Mouse (Mus musculus) Patski (cell line): ENCODE data around the gene Ankub1. TPM values are rescaled to one million over a fixed set of nuclear protein-coding genes. Genes with fewer than 3 reads are reported as not detected.

ENCODE experiments used
- ATAC-seq: fragments of 100-300 bp; one replicate; pipeline ENCODE4 v1.8.0; 2021
- CTCF ChIA-PET: fragments of 350-600 bp; sonication (Branson Sonifier 250); formaldehyde crosslinking; loops from one replicate; lab custom pipeline; 2022; ENCODE audit warnings: inconsistent platforms; lab: Charles Lee
- POLR2A ChIA-PET: fragments of 350-600 bp; sonication (Branson Sonifier 250); formaldehyde crosslinking; loops from one replicate; lab custom pipeline; 2022; ENCODE audit warnings: antibody characterized with exemption, inconsistent platforms; lab: Charles Lee
- DNase-seq: peaks from one replicate; pipeline ENCODE4 v3.0.0-alpha.2; 2011; ENCODE audit warnings: low read depth, low spot score
- H3K27me3 ChIP-seq: fragments of 371-371 bp; one replicate; pipeline ENCODE4 v1.5.1; 2021
- CTCF ChIP-seq: fragments of 100-300 bp; IDR thresholded peaks from one replicate; pipeline ENCODE4 v1.5.1; 2021
- in situ Hi-C: fragments of 300-500 bp; cut with MboI; formaldehyde crosslinking; loops from 3 replicates; pipeline ENCODE4 v1.11.1; 2018; ENCODE audit warnings: low pct_unique_long_range_greater_than_20kb, mixed read lengths
- polyA plus RNA-seq: library from polyadenylated mRNA; unstranded; gene quantifications from one replicate; pipeline ENCODE4 v1.2.3, GENCODE M21; 2021

Gene Ankub1
- polyA plus RNA-seq, 1 experiment from 2014 or later = not detected

DNA sequence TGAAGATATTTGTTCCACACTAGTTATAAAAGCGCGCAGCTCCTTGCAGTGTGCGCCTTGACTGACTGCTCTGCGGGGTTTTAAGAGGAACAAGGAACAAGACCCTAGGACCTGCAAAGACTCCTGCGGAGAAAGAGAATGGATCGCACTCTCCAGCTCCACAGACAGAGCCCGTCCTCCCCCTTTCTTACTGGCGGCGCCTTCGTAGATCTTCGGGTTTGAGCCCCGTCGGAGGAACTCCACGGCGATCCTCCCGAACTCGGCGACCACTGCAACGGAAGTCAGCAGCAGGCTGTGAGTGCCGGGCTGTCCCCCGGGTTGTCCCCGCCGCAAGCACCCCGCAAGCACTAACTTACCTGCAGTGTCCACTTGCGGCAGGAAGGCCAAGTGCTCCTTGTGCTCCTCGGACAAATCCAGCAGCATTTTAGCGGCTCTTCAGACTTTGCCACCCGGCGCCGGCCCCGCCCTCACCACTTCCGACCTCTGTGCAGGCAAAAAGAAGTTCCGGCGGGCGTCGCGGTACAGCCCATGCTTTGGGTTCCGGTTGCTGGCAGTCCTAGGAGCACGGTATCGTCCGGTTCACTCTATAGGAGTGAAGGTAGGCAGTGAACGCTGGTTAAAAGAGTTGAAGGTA, 41.3 kb downstream of the Ankub1 start, which contains the start of gene Commd2:
Commd2 (minus strand) TSS at position 485 of the 634 bp plus-strand sequence.
- ATAC-seq = peak; percentile 82
- peak; percentile 66 for DNase-seq
- no peaks in the 10 kb centered on the region for H3K27me3 ChIP-seq
- in situ Hi-C loops = no loop called here
- ChIA-PET CTCF (interaction anchor here (0.8 to 1.0 kb wide), 2 partner anchors 25 to 181 kb away, joined by 3 read pairs; no protein-coding TSS in a partner anchor), POLR2A (interaction anchor here (0.7 kb wide), 1 partner anchor 10 kb away, joined by 3 read pairs; no protein-coding TSS in a partner anchor)
- TF ChIP-seq CTCF = no peak

DNA sequence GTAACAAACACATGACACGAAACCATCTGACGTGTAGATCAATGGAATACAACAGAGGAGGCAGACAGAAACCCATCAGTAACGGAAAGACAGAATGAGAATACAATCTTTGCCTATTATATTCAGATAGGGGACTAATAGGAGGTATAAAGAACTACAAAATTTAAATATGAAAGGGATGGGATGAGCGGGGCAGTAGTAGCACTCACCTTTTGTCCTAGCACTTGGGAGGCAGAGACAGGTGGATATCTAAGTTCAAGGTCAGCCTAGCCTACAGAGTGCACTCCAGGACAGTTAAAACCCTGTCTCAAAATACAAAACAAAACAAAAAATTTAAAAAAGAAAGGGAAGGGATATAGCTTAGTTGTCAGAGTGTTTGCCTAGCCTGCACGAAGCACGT, 49.4 kb downstream of the Ankub1 start:
- no peak for ATAC-seq
- in situ Hi-C loops = loop anchor here (25.0 kb wide), 1 partner anchor 606 kb away; no protein-coding TSS in a partner anchor
- CTCF ChIA-PET = no interaction called here
- no peak for DNase-seq
- no peak for TF ChIP-seq CTCF
- POLR2A ChIA-PET = no interaction called here
- H3K27me3 ChIP-seq = no peaks in the 10 kb centered on the region

DNA sequence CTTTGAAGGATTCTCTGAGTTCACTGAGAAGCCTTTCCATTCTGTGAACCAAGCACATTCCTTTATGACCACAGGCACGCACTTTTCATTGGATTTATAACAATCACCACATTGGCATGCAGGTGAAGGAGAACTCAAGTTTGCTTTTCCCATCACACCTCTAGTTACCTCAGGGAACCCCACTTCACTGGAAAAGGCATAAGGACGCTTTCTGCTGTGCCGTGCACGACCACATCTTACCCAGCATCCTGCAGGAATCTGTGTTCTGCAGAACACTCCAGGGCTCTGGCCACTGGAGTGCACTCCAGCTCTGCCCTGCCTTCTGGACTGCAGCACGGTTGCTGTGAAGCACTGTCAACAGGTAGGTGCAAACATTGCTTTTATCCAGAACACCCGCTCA, 55.0 kb downstream of the Ankub1 start:
- peak; percentile 34 for DNase-seq
- no peaks in the 10 kb centered on the region for H3K27me3 ChIP-seq
- ChIA-PET CTCF (interaction anchor here (0.7 to 4.9 kb wide), 8 partner anchors 11 to 203 kb away, joined by 3 to 25 read pairs (median 3); no protein-coding TSS in a partner anchor), POLR2A (no interaction called here)
- peak; percentile 87 for ATAC-seq
- no peak for TF ChIP-seq CTCF
- in situ Hi-C loops = loop anchor here (25.0 kb wide), 1 partner anchor 600 kb away; no protein-coding TSS in a partner anchor

DNA sequence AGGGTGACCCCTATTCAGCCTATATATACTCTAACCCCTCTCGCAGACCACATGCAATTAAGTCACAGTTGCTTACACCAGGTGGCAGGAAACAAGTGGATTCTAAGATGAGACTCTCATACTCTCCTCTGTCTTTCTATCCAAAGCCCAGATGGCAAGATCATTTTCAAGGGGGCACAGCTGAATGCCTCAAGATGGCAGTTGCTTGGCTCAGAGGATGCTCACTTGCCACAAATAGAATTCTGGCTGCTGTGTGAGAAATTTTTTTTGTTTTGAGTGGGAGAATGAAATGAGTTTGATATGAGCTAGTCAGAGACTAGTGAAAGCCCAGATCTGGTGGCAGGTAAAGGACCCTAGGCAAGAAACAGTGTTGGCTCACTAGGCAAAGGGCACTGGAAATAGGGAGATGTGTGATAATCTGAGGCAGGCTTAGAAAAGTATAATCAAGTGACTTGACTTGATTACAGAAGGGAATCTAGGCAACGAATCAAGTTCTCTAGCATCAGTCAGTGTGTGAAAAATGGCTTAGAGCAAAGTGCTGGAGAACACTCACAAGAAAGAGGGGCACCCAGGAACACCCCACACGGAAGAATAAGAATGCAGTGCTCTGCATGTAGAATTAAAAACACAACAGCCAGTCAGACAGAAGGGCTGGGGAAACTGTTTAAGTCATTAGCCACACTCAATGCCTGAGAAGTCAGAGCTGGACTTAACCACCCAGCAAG, 57.7 kb downstream of the Ankub1 start:
- in situ Hi-C loops = loop anchor here (25.0 kb wide), 1 partner anchor 598 kb away; no protein-coding TSS in a partner anchor
- DNase-seq (no peak), ATAC-seq (no peak)
- CTCF ChIA-PET = interaction anchor here (1.0 to 4.9 kb wide), 2 partner anchors 9 to 166 kb away, joined by 4 to 25 read pairs; no protein-coding TSS in a partner anchor
- H3K27me3 ChIP-seq = no peaks in the 10 kb centered on the region
- POLR2A ChIA-PET = no interaction called here
- TF ChIP-seq CTCF = no peak

DNA sequence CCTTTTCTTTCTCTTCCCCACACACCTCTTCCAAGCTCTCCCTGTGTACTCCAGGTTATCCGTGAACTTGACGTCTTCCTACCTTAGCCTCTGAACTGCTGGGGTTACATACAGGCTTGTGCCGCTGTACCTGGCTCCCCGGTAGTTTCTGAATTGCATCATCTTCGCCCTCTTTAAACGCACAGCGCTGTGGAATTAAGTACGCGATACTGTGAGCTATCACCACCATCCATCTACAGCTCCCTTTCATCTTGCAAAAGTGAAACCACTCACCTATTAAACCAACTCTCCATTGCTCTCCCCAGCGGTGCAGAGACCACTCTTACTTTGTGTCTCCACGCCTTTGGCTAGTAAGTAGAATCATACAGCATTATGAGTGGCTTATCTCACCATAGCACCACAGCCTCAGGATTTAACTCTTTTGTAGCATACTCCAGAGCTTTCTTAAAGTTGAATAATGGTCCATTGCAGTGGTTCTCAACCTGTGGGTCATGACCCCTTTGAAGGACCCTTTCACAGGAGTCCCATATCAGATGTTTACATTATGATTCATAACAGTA, 65.6 kb downstream of the Ankub1 start:
- DNase-seq = no peak
- no peak for TF ChIP-seq CTCF
- POLR2A ChIA-PET = interaction anchor here (2.5 kb wide), 1 partner anchor 52 kb away, joined by 8 read pairs; the partner anchor contains the start of gene Wwtr1
- no peaks in the 10 kb centered on the region for H3K27me3 ChIP-seq
- no peak for ATAC-seq
- in situ Hi-C loops = loop anchor here (5.0 to 25.0 kb wide), 4 partner anchors 165 to 590 kb away; no protein-coding TSS in a partner anchor
- CTCF ChIA-PET = interaction anchor here (1.2 to 4.6 kb wide), 5 partner anchors 10 to 360 kb away, joined by 4 to 45 read pairs (median 18); partner anchors contain the start of gene Wwtr1

DNA sequence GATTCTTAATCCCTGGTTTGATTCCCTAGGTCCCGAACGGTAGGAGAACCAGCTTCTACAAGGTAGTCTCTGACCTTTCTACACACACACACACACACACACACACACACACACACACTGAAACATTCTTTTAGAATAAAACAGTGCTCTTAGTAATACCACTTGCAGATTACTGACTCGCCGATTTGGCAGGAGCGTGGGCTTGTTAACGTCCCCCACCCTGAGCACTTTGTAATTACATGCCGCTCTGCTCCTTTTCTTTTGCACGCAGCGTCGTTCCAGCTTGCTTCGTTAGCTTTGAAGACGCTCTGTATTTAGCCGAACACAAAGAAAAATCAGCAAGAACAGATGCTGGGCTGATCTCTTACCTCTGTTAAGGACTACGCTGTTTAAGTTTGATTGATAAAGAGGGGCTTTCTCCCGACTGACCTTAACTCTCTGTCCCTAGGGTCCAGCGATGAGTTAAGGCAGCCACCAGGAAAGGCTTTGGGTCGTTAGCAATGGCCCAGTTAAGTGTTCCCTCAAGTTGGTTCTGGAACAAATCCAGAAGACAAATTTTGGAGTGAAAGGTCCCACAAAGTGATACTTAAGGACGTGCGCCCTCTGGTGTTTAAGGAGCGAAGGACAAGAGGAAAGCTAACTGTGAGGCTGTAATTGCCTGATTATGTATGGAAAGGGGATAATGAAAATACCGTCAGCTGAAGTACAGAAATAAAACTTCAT, 67.2 kb downstream of the Ankub1 start:
- POLR2A ChIA-PET = interaction anchor here (0.7 to 2.5 kb wide), 3 partner anchors 46 to 156 kb away, joined by 3 to 8 read pairs (median 3); partner anchors contain the start of gene Wwtr1
- ATAC-seq = peak; percentile 57

DNA sequence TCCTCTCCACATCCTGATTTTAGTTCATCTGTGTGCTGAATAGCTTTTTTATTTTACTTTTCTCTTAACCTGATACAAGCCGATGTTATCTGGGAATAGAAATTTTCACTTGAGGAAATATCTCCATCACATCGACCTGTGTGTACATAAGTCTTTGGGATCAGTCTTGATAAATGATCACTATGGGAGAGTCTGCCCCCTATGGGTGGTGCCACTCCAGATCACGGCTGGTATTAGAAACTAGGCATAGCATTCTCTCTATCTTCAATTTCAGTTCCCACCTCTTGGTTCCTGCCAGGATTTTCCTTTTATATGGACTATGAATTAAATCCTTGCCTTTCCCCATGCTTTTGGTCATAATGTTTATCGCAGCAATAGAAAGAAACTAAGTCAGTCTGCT, 72.9 kb downstream of the Ankub1 start:
- no peaks in the 10 kb centered on the region for H3K27me3 ChIP-seq
- in situ Hi-C loops = loop anchor here (10.0 kb wide), 1 partner anchor 325 kb away; no protein-coding TSS in a partner anchor
- ChIA-PET CTCF (interaction anchor here (0.6 to 4.2 kb wide), 5 partner anchors 16 to 150 kb away, joined by 3 to 32 read pairs (median 3); no protein-coding TSS in a partner anchor), POLR2A (interaction anchor here (1.3 kb wide), 1 partner anchor 149 kb away, joined by 4 read pairs; no protein-coding TSS in a partner anchor)
- DNase-seq (no peak), ATAC-seq (no peak)
- TF ChIP-seq CTCF = peak; percentile 77

More for the DNA sequence above, 67.2 kb downstream of the Ankub1 start:
- in situ Hi-C loops = loop anchor here (5.0 to 25.0 kb wide), 4 partner anchors 163 to 588 kb away; no protein-coding TSS in a partner anchor
- peak; percentile 43 for DNase-seq
- H3K27me3 ChIP-seq = no peaks in the 10 kb centered on the region
- TF ChIP-seq CTCF = peak; percentile 91
- CTCF ChIA-PET = interaction anchor here (0.7 to 4.6 kb wide), 20 partner anchors 11 to 347 kb away, joined by 3 to 45 read pairs (median 4); partner anchors contain the start of genes Commd2 and Wwtr1

DNA sequence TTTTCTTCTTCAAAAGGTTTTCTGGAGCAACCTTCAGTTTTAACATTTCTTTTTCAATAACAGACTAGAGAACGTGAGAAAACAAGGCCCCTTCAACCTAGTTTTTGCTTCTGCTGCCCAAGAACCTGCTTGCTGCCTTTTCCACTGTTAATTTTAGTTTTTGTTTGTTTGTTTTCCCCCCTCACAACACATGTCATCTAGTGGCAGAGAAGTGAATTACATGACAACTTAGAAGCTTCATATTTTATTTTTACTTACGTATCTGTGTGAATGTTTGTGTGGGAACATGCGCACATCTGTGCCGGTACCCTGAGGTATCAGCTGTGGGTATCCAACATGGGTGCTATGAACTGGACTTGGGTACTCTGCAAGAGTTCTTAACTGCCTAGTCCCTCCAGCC, 76.9 kb downstream of the Ankub1 start:
- POLR2A ChIA-PET = no interaction called here
- TF ChIP-seq CTCF = peak; percentile 62
- ATAC-seq (no peak), DNase-seq (no peak)
- CTCF ChIA-PET = interaction anchor here (0.7 to 3.7 kb wide), 3 partner anchors 52 to 157 kb away, joined by 3 to 17 read pairs (median 4); no protein-coding TSS in a partner anchor
- in situ Hi-C loops = no loop called here
- no peaks in the 10 kb centered on the region for H3K27me3 ChIP-seq

DNA sequence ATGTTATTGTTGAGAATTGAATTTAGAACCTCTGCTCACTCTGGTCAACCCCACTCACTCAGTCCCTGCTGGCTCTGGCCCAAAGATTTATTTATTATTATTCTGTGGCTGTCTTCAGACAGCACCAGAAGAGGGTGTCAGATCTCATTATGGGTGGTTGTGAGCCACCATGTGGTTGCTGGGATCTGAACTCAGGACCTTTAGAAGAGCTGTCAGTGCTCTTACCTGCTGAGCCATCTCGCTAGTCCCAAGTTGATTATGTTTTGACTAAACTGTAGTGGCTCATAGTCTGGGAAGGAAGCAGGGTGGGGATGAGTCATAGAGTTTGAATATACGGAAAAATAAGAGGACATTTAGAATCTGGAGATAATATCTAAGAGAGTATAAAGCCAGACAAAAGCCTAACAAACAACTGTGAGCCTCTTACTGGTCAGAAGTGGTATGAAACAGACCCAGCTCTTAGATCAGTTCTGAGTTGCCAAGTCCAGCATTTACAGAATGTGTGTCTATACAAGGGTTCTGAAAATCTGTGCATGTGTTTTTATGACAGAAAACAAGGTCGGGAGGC, 80.1 kb downstream of the Ankub1 start:
- no peak for ATAC-seq
- CTCF ChIA-PET = interaction anchor here (0.9 to 2.2 kb wide), 5 partner anchors 9 to 149 kb away, joined by 3 to 8 read pairs (median 4); no protein-coding TSS in a partner anchor
- TF ChIP-seq CTCF = no peak

More for the DNA sequence above, 80.1 kb downstream of the Ankub1 start:
- in situ Hi-C loops = no loop called here
- POLR2A ChIA-PET = no interaction called here
- no peak for DNase-seq
- H3K27me3 ChIP-seq = no peaks in the 10 kb centered on the region
